Mouse (Mus musculus): ENCODE data around the gene Cenpu. TPM values are rescaled to one million over a fixed set of nuclear protein-coding genes. Genes with fewer than 3 reads are reported as not detected.

Cenpu gene
- polyA plus RNA-seq, 1 experiment from 2014 or later = 21.6 TPM

GRCm38 (mm10) chr8:46526098-46526497, 25.7 kb upstream of the Cenpu start:
- Histone ChIP-seq H3K4me2 (no peak overlapping the region), H3K9ac (no peak overlapping the region), H3K4me3 (replicated peaks) (no peak overlapping the region), H3K9me3 (replicated peaks) (no peaks in the 10 kb centered on the region), H3K4me1 (replicated peaks) (0 out of 2 replicates have a peak, but pooled peaks cover 5% of the 10 kb centered on the region), H3K27ac (no peak overlapping the region), H3K27me3 (no peaks in the 10 kb centered on the region), H3K36me3 (peaks cover 76% of the 10 kb centered on the region)
- ATAC-seq (ENCODE audit: low read depth) = no peak
- WGBS (ENCODE audit: insufficient replicate concordance) = 71% methylated on average over 8 of the region's 8 CpGs
- no peak for DNase-seq

- Histone ChIP-seq H3K27me3 (no peaks in the 10 kb centered on the region), H3K4me2 (no peak overlapping the region), H3K9ac (no peak overlapping the region), H3K4me3 (replicated peaks) (no peak overlapping the region), H3K4me1 (replicated peaks) (0 out of 2 replicates have a peak, but pooled peaks cover 5% of the 10 kb centered on the region), H3K36me3 (peaks cover 77% of the 10 kb centered on the region), H3K27ac (no peak overlapping the region), H3K9me3 (replicated peaks) (no peaks in the 10 kb centered on the region)
- ATAC-seq (ENCODE audit: low read depth) = no peak
- 83% methylated on average over 10 of the region's 10 CpGs for WGBS (ENCODE audit: insufficient replicate concordance)
- no peak for DNase-seq
These were observed 25.0 kb upstream of the Cenpu start for GRCm38 (mm10) chr8:46526821-46527220.

- no peak overlapping the region for H3K9ac ChIP-seq
- H3K4me2 ChIP-seq = no peak overlapping the region
- ATAC-seq (ENCODE audit: low read depth) (peak; percentile 79), DNase-seq (no peak)
- H3K27ac ChIP-seq = no peak overlapping the region
- no peaks in the 10 kb centered on the region for H3K4me1 ChIP-seq (replicated peaks)
- H3K36me3 ChIP-seq = peaks cover 84% of the 10 kb centered on the region
- H3K27me3 ChIP-seq = no peaks in the 10 kb centered on the region
- WGBS (ENCODE audit: insufficient replicate concordance) = 75% methylated on average over 4 of the region's 4 CpGs
- H3K9me3 ChIP-seq (replicated peaks) = no peaks in the 10 kb centered on the region
- no peak overlapping the region for H3K4me3 ChIP-seq (replicated peaks)
These were observed 22.3 kb upstream of the Cenpu start for GRCm38 (mm10) chr8:46529508-46529907.

GRCm38 (mm10) chr8:46530541-46530940, 21.3 kb upstream of the Cenpu start:
- WGBS (ENCODE audit: insufficient replicate concordance) = 60% methylated on average over 4 of the region's 4 CpGs
- H3K9me3 ChIP-seq (replicated peaks) = no peaks in the 10 kb centered on the region

GRCm38 (mm10) chr8:46533926-46534325, 17.9 kb upstream of the Cenpu start:
- ATAC-seq (ENCODE audit: low read depth) (no peak), DNase-seq (no peak)
- Histone ChIP-seq H3K4me2 (no peak overlapping the region), H3K4me1 (replicated peaks) (peaks cover 6% of the 10 kb centered on the region), H3K9ac (no peak overlapping the region), H3K36me3 (peaks cover 77% of the 10 kb centered on the region), H3K9me3 (replicated peaks) (no peaks in the 10 kb centered on the region), H3K4me3 (replicated peaks) (no peak overlapping the region), H3K27ac (peak overlapping the region; percentile 23; the same call in 1 of the 2 replicates), H3K27me3 (no peaks in the 10 kb centered on the region)
- WGBS (ENCODE audit: insufficient replicate concordance) = 74% methylated on average over 7 of the region's 7 CpGs

More at GRCm38 (mm10) chr8:46530541-46530940, 21.3 kb upstream of the Cenpu start:
- H3K4me2 ChIP-seq = no peak overlapping the region
- H3K27ac ChIP-seq = no peak overlapping the region
- H3K4me1 ChIP-seq (replicated peaks) = no peaks in the 10 kb centered on the region
- peaks cover 87% of the 10 kb centered on the region for H3K36me3 ChIP-seq
- H3K9ac ChIP-seq = no peak overlapping the region
- H3K4me3 ChIP-seq (replicated peaks) = no peak overlapping the region
- DNase-seq (no peak), ATAC-seq (ENCODE audit: low read depth) (no peak)
- no peaks in the 10 kb centered on the region for H3K27me3 ChIP-seq

- Histone ChIP-seq H3K9me3 (replicated peaks) (no peaks in the 10 kb centered on the region), H3K4me1 (replicated peaks) (peaks cover 56% of the 10 kb centered on the region), H3K4me2 (peak overlapping the region; percentile 58), H3K27ac (peak overlapping the region; percentile 95), H3K27me3 (no peaks in the 10 kb centered on the region), H3K36me3 (peaks cover 23% of the 10 kb centered on the region), H3K9ac (peak overlapping the region; percentile 70), H3K4me3 (replicated peaks) (peak overlapping the region; percentile 17; the same call in 1 of the 2 replicates)
- WGBS (ENCODE audit: insufficient replicate concordance) = 33% methylated on average over 5 of the region's 5 CpGs
- ATAC-seq (ENCODE audit: low read depth) (peak; percentile 98), DNase-seq (peak; percentile 71)
These were observed 12.1 kb upstream of the Cenpu start for GRCm38 (mm10) chr8:46539701-46540100.

- Histone ChIP-seq H3K4me2 (no peak overlapping the region), H3K4me3 (replicated peaks) (no peak overlapping the region), H3K27me3 (no peaks in the 10 kb centered on the region), H3K9me3 (replicated peaks) (no peaks in the 10 kb centered on the region), H3K4me1 (replicated peaks) (peaks cover 88% of the 10 kb centered on the region), H3K36me3 (no peaks in the 10 kb centered on the region), H3K27ac (peak overlapping the region; percentile 43; the same call in 1 of the 2 replicates), H3K9ac (no peak overlapping the region)
- DNase-seq (no peak), ATAC-seq (ENCODE audit: low read depth) (no peak)
- WGBS (ENCODE audit: insufficient replicate concordance) = 76% methylated on average over 7 of the region's 7 CpGs
These were observed 8.6 kb upstream of the Cenpu start for GRCm38 (mm10) chr8:46543191-46543590.

GRCm38 (mm10) chr8:46543662-46544061, 8.2 kb upstream of the Cenpu start:
- Histone ChIP-seq H3K9ac (no peak overlapping the region), H3K4me2 (no peak overlapping the region), H3K9me3 (replicated peaks) (no peaks in the 10 kb centered on the region), H3K27me3 (no peaks in the 10 kb centered on the region), H3K36me3 (no peaks in the 10 kb centered on the region), H3K4me1 (replicated peaks) (peaks cover 89% of the 10 kb centered on the region), H3K27ac (peak overlapping the region; percentile 98), H3K4me3 (replicated peaks) (no peak overlapping the region)
- WGBS (ENCODE audit: insufficient replicate concordance) = 68% methylated on average over 6 of the region's 6 CpGs
- DNase-seq (no peak), ATAC-seq (ENCODE audit: low read depth) (no peak)

GRCm38 (mm10) chr8:46545854-46546253, 6.0 kb upstream of the Cenpu start:
- H3K4me2 ChIP-seq = no peak overlapping the region
- peak overlapping the region; percentile 64 for H3K9ac ChIP-seq
- no peak for DNase-seq
- H3K27me3 ChIP-seq = no peaks in the 10 kb centered on the region
- H3K4me3 ChIP-seq (replicated peaks) = no peak overlapping the region
- H3K4me1 ChIP-seq (replicated peaks) = peaks cover 87% of the 10 kb centered on the region
- H3K27ac ChIP-seq = peak overlapping the region; percentile 98
- H3K36me3 ChIP-seq = no peaks in the 10 kb centered on the region
- WGBS (ENCODE audit: insufficient replicate concordance) = 78% methylated on average over 5 of the region's 5 CpGs
- ATAC-seq (ENCODE audit: low read depth) = no peak
- no peaks in the 10 kb centered on the region for H3K9me3 ChIP-seq (replicated peaks)

- peak; percentile 86 for DNase-seq
These were observed 5.2 kb upstream of the Cenpu start for GRCm38 (mm10) chr8:46546431-46547176.

GRCm38 (mm10) chr8:46547245-46547644, 4.6 kb upstream of the Cenpu start:
- H3K36me3 ChIP-seq = no peaks in the 10 kb centered on the region
- peak overlapping the region; percentile 72 for H3K9ac ChIP-seq
- H3K27me3 ChIP-seq = no peaks in the 10 kb centered on the region
- no peaks in the 10 kb centered on the region for H3K9me3 ChIP-seq (replicated peaks)
- H3K4me1 ChIP-seq (replicated peaks) = peaks cover 78% of the 10 kb centered on the region
- peak overlapping the region; percentile 41 for H3K4me3 ChIP-seq (replicated peaks)
- ATAC-seq (ENCODE audit: low read depth) = peak; percentile 22
- WGBS (ENCODE audit: insufficient replicate concordance) = 12% methylated on average over 4 of the region's 4 CpGs
- peak; percentile 65 for DNase-seq
- H3K4me2 ChIP-seq = peak overlapping the region; percentile 66
- H3K27ac ChIP-seq = peak overlapping the region; percentile 98

More at GRCm38 (mm10) chr8:46546431-46547176, 5.2 kb upstream of the Cenpu start:
- no peaks in the 10 kb centered on the region for H3K36me3 ChIP-seq
- peak; percentile 83 for ATAC-seq (ENCODE audit: low read depth)
- H3K27ac ChIP-seq = peak overlapping the region; percentile 98
- H3K9me3 ChIP-seq (replicated peaks) = no peaks in the 10 kb centered on the region
- H3K4me2 ChIP-seq = peak overlapping the region; percentile 66
- H3K27me3 ChIP-seq = no peaks in the 10 kb centered on the region
- peak overlapping the region; percentile 72 for H3K9ac ChIP-seq
- peaks cover 83% of the 10 kb centered on the region for H3K4me1 ChIP-seq (replicated peaks)
- peak overlapping the region; percentile 41 for H3K4me3 ChIP-seq (replicated peaks)
- WGBS (ENCODE audit: insufficient replicate concordance) = 32% methylated on average over 11 of the region's 11 CpGs

GRCm38 (mm10) chr8:46550058-46550457, 1.8 kb upstream of the Cenpu start:
- Histone ChIP-seq H3K4me1 (replicated peaks) (peaks cover 74% of the 10 kb centered on the region), H3K4me3 (replicated peaks) (no peak overlapping the region), H3K9ac (no peak overlapping the region), H3K4me2 (no peak overlapping the region), H3K27ac (peak overlapping the region; percentile 98), H3K9me3 (replicated peaks) (no peaks in the 10 kb centered on the region), H3K27me3 (no peaks in the 10 kb centered on the region), H3K36me3 (peaks cover 4% of the 10 kb centered on the region)
- ATAC-seq (ENCODE audit: low read depth) (no peak), DNase-seq (no peak)
- 83% methylated on average over 8 of the region's 8 CpGs for WGBS (ENCODE audit: insufficient replicate concordance)

All from liver, embryonic 13.5 days (tissue).